Mouse (Mus musculus) layer of hippocampus, postnatal 25 days (tissue): ENCODE data around the gene Vmn2r12. TPM values are rescaled to one million over a fixed set of nuclear protein-coding genes. Genes with fewer than 3 reads are reported as not detected.
"Not testable (repeated sequence)": the region's sequence is repeated elsewhere in the genome, so short reads cannot be mapped to it uniquely, and the experiment has no call there.

Experiments
- DNase-seq, 2 experiments: peaks; one replicate each; pipeline ENCODE4 v3.0.0; 2022; ENCODE audit warnings: mixed read lengths in 2 of 2, low spot score in 1 of 2; ENCODE audit errors: extremely low spot score in 1 of 2
- total RNA-seq, 2 experiments: library from RNA; stranded (reverse); gene quantifications; 2 replicates each; pipeline ENCODE4 v1.2.3; 2021

Vmn2r12 gene
- total RNA-seq: not detected

DNA sequence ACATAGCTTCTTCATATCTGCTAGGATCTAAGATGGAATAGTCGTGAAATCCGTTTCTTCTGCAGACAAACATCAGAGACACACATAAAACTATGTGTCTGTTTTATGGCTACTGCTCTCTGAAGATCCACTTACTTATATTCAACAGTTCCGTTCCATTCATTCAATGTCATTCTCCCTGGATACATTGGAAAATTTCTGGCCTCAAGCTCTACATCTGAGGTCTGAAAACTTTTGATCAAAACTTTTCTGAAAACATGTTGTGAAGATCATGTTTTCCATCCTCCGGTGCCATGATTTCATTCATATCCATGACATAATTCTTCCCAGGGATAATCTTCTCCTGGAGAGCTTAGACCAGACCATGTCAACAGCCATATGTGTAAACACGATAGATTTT lies at the start of gene Vmn2r12:
TSS of gene Vmn2r12 (minus strand) at position 101 of the 400 bp plus-strand sequence.
- DNase-seq: not testable (repeated sequence)

DNA sequence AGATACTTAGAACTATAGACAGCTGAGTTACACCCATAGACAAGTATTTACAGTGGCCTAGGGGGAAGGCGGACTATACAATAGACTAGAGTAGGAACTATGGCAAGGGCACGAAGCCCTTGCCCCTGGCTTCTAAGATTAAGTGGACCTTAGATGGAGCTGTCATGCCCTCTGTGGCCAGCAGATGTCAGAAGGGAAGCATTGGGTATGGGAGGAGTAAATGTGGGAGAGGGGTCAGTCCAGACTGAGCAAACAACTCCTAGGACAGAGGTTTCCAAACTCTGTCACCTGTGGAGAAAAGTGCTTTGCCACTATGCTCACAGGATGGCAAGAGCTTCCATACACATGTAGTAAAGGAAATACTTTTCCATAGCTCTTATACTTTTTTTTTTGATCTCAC lies 41.8 kb upstream of the Vmn2r12 start:
- DNase-seq: no peak

DNA sequence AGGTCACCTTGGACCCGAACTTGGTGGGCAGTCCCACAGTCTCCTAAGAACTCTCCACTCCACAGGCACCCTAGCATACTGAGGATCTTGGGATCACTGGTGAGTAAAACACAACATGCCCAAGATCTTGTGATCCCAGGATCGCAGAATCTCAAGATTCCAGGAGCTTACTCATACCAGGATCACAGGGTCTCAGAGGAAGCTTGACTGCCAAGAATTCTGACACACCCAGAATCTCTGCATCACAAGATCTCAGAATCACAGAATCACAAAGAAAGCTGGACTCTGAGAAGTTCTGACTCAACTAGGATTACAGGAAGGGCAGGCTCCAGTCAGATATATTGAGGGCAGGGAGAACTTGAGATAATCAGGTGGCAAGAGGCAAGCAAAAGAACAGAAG lies 39.0 kb upstream of the Vmn2r12 start:
- DNase-seq: no peak

DNA sequence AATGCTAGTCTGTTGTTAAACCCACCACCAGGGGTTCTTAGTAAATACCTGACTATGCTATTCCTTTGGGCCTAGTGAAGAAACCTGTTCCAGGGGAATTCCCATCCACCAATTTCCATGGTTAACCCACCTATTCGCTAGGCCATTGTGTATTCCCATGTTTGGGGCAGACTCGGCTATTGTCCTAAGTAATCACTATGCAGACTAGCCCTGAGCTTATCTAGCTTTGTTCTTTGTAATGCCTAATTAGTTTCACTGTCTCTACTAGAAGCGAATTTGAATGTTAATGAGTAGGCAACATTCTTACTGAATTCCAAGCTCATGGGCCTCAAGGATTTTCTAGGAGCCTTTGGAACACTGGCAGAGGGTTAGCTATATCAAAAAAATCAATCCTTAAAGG lies 1.3 kb downstream of the Vmn2r12 start:
- DNase-seq: not testable (repeated sequence)

DNA sequence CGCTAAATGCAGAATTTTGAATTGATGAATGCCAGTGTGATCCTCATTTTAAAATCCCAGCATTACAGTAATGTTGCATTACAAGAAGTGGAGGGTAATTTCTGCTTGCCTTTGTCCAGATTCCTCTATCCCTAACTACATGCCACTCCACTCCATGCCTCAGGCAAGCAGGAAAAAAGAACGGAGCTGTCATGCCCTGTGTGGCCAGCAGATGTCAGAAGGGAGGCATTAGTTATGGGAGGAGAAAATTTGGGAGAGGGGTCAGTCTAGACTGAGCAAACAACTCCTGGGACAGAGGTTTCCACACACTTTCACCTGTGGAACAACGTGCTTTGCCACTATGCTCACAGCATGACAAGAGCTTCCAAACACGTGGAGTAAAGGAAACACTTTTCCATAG lies 25.7 kb downstream of the Vmn2r12 start:
- DNase-seq: not testable (repeated sequence)

DNA sequence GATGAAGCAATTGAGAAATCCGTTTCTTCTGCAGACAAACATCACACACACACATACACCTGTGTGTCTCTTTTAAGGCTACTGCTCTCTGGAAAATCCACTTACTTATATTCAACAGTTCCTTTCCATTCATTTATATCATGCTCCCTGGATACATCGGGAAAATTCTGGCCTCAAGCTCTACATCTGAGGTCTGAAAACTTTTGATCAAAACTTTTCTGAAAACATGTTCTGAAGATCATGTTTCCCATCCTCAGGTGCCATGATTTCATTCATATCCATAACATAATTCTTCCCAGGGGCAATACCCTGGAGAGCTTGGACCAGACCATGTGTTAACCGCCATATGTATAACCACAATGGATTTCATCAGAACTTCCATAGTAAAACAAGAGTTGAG lies 38.3 kb downstream of the Vmn2r12 start, which contains the start of gene Vmn2r11:
TSS of gene Vmn2r11 (minus strand) at position 101 of the 400 bp plus-strand sequence.
- not testable (repeated sequence) for DNase-seq

DNA sequence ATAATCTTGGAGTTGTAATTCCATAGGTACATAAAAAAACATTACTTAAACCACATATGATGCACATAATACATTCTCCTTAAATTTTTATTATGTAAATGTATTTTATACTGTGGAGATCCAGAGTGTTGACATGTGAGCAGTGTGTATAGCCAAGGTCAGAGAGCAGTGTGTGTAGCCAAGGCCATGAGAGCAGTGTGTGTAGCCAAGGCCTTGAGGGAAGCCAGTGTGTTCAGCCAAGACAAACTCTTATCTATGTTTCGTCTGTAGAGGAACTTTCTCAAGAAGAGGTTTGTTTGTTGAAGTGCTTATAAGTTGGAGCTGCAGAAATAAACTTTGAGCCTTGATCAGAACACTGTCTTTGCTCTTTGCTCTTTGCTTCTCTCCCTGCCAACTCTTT lies 42.5 kb downstream of the Vmn2r12 start:
- no peak for DNase-seq

Other genes with a start within 250 kb of the Vmn2r12 start
- gene Vmn2r9, start 245.3 kb downstream of the Vmn2r12 start, total RNA-seq: not detected
- not detected for gene Vmn2r10, start 91.4 kb downstream of the Vmn2r12 start, total RNA-seq
- gene Vmn2r11, start 38.4 kb downstream of the Vmn2r12 start, total RNA-seq: not detected
- not detected for gene Vmn2r13, start 94.2 kb upstream of the Vmn2r12 start, total RNA-seq
- gene Vmn2r14, start 126.8 kb upstream of the Vmn2r12 start, total RNA-seq: not detected
- not detected for gene Vmn2r15, start 199.7 kb upstream of the Vmn2r12 start, total RNA-seq
- not detected for gene Vmn2r16, start 232.2 kb upstream of the Vmn2r12 start, total RNA-seq